8 mouse cellular contexts compared by ENCODE assay signal in genomic region chr16:10542698-10543365, GRCm38 (mm10). TPM values are rescaled to one million over a fixed set of nuclear protein-coding genes. Genes with fewer than 3 reads are reported as not detected.
DNase-seq lines count a peak whose midpoint lies in the region; ATAC-seq and TF ChIP-seq lines count a peak whose summit lies in the region.

Dexi (minus strand) TSS chr16:10543054.

- under 1% methylated on average over 55 of the region's 61 CpGs for WGBS in heart, embryonic 12.5 days
- under 1% methylated on average over 47 of the region's 61 CpGs for WGBS in kidney, postnatal 0 days
- WGBS in liver, embryonic 11.5 days, result under 1% methylated on average over 55 of the region's 61 CpGs
- WGBS in stomach, embryonic 14.5 days, result under 1% methylated on average over 55 of the region's 61 CpGs

- TF ChIP-seq CTCF in kidney, postnatal 0 days (IDR thresholded peaks at IDR 0.05; ENCODE audit: low read depth), result peak; percentile 16; the same call in 1 of the 2 replicates

- peak; percentile 93 for ATAC-seq in erythroid progenitor cell, adult 5-6 weeks (replicated peaks; ENCODE audit: low FRiP score, poor library complexity, severe bottlenecking)
- peak; percentile 94 for ATAC-seq in heart, embryonic 12.5 days (ENCODE audit: insufficient number of reproducible peaks, low FRiP score)
- ATAC-seq in kidney, postnatal 0 days (replicated peaks; ENCODE audit: low FRiP score, low read depth), result peak; percentile 92
- ATAC-seq in liver, embryonic 11.5 days (replicated peaks; ENCODE audit: low FRiP score), result peak; percentile 94
- ATAC-seq in stomach, embryonic 14.5 days (ENCODE audit: insufficient number of reproducible peaks, insufficient read depth, low FRiP score, low read depth), result peak; percentile 96

- H3K4me3 ChIP-seq in heart, embryonic 12.5 days, result peak within 1 kb of the TSS; percentile 71
- H3K4me3 ChIP-seq in kidney, postnatal 0 days (replicated peaks; ENCODE audit: low read depth, low read length), result peak within 1 kb of the TSS; percentile 80
- peak within 1 kb of the TSS; percentile 75 for H3K4me3 ChIP-seq in liver, embryonic 11.5 days (ENCODE audit: low read depth, low read length)
- H3K4me3 ChIP-seq in stomach, embryonic 14.5 days (ENCODE audit: low read depth, low read length), result peak within 1 kb of the TSS; percentile 72

- 0 out of 2 replicates have a peak, but pooled peaks cover 4% of the 10 kb centered on the region for H3K36me3 ChIP-seq in heart, embryonic 12.5 days
- no peaks in the 10 kb centered on the region for H3K36me3 ChIP-seq in kidney, postnatal 0 days (ENCODE audit: insufficient read depth, low read length)
- H3K36me3 ChIP-seq in liver, embryonic 11.5 days (ENCODE audit: control insufficient read depth, insufficient read depth, low read length), result no peaks in the 10 kb centered on the region
- H3K36me3 ChIP-seq in stomach, embryonic 14.5 days (ENCODE audit: control insufficient read depth, insufficient read depth, low read length), result no peaks in the 10 kb centered on the region

- peak; percentile 97 for DNase-seq in CD4-positive helper T cell, adult 2 months (ENCODE audit: low read depth, low spot score)
- peak; percentile 93 for DNase-seq in brain, embryonic 18.5 days (ENCODE audit: low read depth, low spot score)
- DNase-seq in kidney, postnatal 0 days (ENCODE audit: low spot score), result peak; percentile 99
- DNase-seq in liver, embryonic 11.5 days (ENCODE audit: low spot score), result peak; percentile 84
- peak; percentile 97 for DNase-seq in naive thymus-derived CD4-positive, alpha-beta T cell, adult 2 months (ENCODE audit: low read depth)

- peak within 1 kb of the TSS; percentile 84 for H3K4me2 ChIP-seq in heart, embryonic 12.5 days
- H3K4me2 ChIP-seq in kidney, postnatal 0 days (ENCODE audit: low read length), result peak within 1 kb of the TSS; percentile 98
- H3K4me2 ChIP-seq in liver, embryonic 11.5 days, result peak within 1 kb of the TSS; percentile 97
- H3K4me2 ChIP-seq in stomach, embryonic 14.5 days (replicated peaks; ENCODE audit: low read depth, low read length), result peak within 1 kb of the TSS; percentile 98

- H3K9me3 ChIP-seq in heart, embryonic 12.5 days (replicated peaks), result no peaks in the 10 kb centered on the region
- no peaks in the 10 kb centered on the region for H3K9me3 ChIP-seq in kidney, postnatal 0 days (replicated peaks; ENCODE audit: low read length)
- H3K9me3 ChIP-seq in liver, embryonic 11.5 days (ENCODE audit: control insufficient read depth, low read length), result no peaks in the 10 kb centered on the region
- H3K9me3 ChIP-seq in stomach, embryonic 14.5 days (ENCODE audit: control insufficient read depth, low read depth, low read length), result no peaks in the 10 kb centered on the region

- no peaks in the 10 kb centered on the region for H3K27me3 ChIP-seq in heart, embryonic 12.5 days (replicated peaks)
- no peaks in the 10 kb centered on the region for H3K27me3 ChIP-seq in kidney, postnatal 0 days (ENCODE audit: insufficient read depth, low read length)
- H3K27me3 ChIP-seq in liver, embryonic 11.5 days (replicated peaks; ENCODE audit: control insufficient read depth, insufficient read depth, low read length), result no peaks in the 10 kb centered on the region
- H3K27me3 ChIP-seq in stomach, embryonic 14.5 days (ENCODE audit: control insufficient read depth, insufficient read depth, low read length), result no peaks in the 10 kb centered on the region

- peaks cover 42% of the 10 kb centered on the region for H3K4me1 ChIP-seq in heart, embryonic 12.5 days (replicated peaks)
- peaks cover 32% of the 10 kb centered on the region; the same call in 1 of the 2 replicates for H3K4me1 ChIP-seq in kidney, postnatal 0 days (replicated peaks; ENCODE audit: insufficient read depth, low read length)
- H3K4me1 ChIP-seq in liver, embryonic 11.5 days (replicated peaks; ENCODE audit: control insufficient read depth, insufficient read depth, low read length), result peaks cover 24% of the 10 kb centered on the region
- H3K4me1 ChIP-seq in stomach, embryonic 14.5 days (ENCODE audit: control insufficient read depth, insufficient read depth, low read length), result peaks cover 29% of the 10 kb centered on the region

- H3K9ac ChIP-seq in heart, embryonic 12.5 days, result peak within 1 kb of the TSS; percentile 87
- peak within 1 kb of the TSS; percentile 88 for H3K9ac ChIP-seq in kidney, postnatal 0 days (ENCODE audit: low read depth, low read length)
- H3K9ac ChIP-seq in liver, embryonic 11.5 days (ENCODE audit: low read depth, low read length), result peak within 1 kb of the TSS; percentile 74
- peak within 1 kb of the TSS; percentile 89 for H3K9ac ChIP-seq in stomach, embryonic 14.5 days (replicated peaks; ENCODE audit: low read depth, low read length)

- peak within 1 kb of the TSS; percentile 83 for H3K27ac ChIP-seq in heart, embryonic 12.5 days (ENCODE audit: poor library complexity, severe bottlenecking)
- H3K27ac ChIP-seq in kidney, postnatal 0 days, result peak within 1 kb of the TSS; percentile 78; the same call in 1 of the 2 replicates
- peak within 1 kb of the TSS; percentile 40; the same call in 1 of the 2 replicates for H3K27ac ChIP-seq in liver, embryonic 11.5 days (ENCODE audit: low read depth, low read length)
- H3K27ac ChIP-seq in stomach, embryonic 14.5 days (ENCODE audit: low read length), result peak within 1 kb of the TSS; percentile 83

RNA-seq across cellular contexts. Expression of gene Dexi, which starts in this region (rescaled TPM):
- 2.2 and 5.4 TPM in 2 replicates for total RNA-seq in erythroid progenitor cell, adult 5-6 weeks (2015; ENCODE audit: low replicate concordance)
- 1.8 TPM in 1 of 2 replicates, not detected in the other for total RNA-seq in erythroid progenitor cell, adult 5-6 weeks (2017; ENCODE audit: low replicate concordance)
- polyA plus RNA-seq in heart, embryonic 12.5 days (2016; fragmentation: Nextera tagmentation; extraction: Ambion mirVana), result 19.4 and 20.8 TPM in 2 replicates
- 17.3 and 21.7 TPM in 2 replicates for polyA plus RNA-seq in kidney, postnatal 0 days (2015; fragmentation: Nextera tagmentation; extraction: Ambion mirVana)
- polyA plus RNA-seq in liver, embryonic 11.5 days (2014; fragmentation: Nextera tagmentation; extraction: Ambion mirVana), result 8.7 and 9.6 TPM in 2 replicates
- 25.9 and 28.6 TPM in 2 replicates for polyA plus RNA-seq in stomach, embryonic 14.5 days (2014; fragmentation: Nextera tagmentation; extraction: Ambion mirVana)

Comparison
In these comparisons a context has a peak if more than half of its experiments do, and no peak if none do; other contexts are left out.
1. Peak in every context shown above with its lines: DNase-seq, ATAC-seq, H3K4me3 ChIP-seq and H3K27ac ChIP-seq.